Mouse (Mus musculus) activated CD4-positive, CD25-positive, alpha-beta regulatory T cell, adult 4 months (primary cell): ENCODE measurements around the gene Tprg. TPM values are rescaled to one million over a fixed set of nuclear protein-coding genes. Genes with fewer than 3 reads are reported as not detected.

Source experiments
- ATAC-seq: one replicate; pipeline ENCODE4 v1.8.0; 2017
- polyA plus RNA-seq, 2 experiments: library from polyadenylated mRNA; unstranded; fragments of 100-300 nt; shearing (Covaris generic); gene quantifications; one replicate each; pipeline ENCODE4 v1.2.1; 2017

The Tprg gene
- polyA plus RNA-seq, 2 experiments from 2014 or later = not detected

GRCm38 (mm10) chr16:25425376-25425775, 138.8 kb downstream of the Tprg start:
- no peak for ATAC-seq

DNA sequence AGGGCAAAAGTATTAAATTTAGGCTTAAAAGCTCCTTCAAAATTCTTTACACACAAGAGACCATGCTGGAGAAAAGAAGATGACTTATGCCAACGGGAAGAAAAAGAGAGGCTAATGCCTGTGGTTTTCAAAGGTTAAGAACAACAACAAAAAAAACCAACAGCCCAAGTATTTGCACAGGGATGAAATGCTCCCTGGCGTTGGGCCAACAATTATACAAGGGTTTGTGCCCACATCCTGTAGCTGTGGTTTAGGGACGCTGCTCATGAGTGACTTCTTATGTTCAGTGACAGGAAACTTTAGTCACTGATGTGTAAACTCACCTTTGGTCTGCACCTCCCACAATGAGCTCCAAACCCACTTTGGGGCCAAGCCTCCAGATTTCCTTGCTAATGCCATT, 139.6 kb downstream of the Tprg start:
- ATAC-seq = peak; percentile 94

GRCm38 (mm10) chr16:25440039-25440438, 153.4 kb downstream of the Tprg start:
- ATAC-seq = no peak

- ATAC-seq = no peak
These were observed 159.0 kb downstream of the Tprg start for GRCm38 (mm10) chr16:25445580-25445979.

GRCm38 (mm10) chr16:25451511-25451910, 164.9 kb downstream of the Tprg start:
- no peak for ATAC-seq

GRCm38 (mm10) chr16:25464732-25465131, 178.1 kb downstream of the Tprg start:
- no peak for ATAC-seq

DNA sequence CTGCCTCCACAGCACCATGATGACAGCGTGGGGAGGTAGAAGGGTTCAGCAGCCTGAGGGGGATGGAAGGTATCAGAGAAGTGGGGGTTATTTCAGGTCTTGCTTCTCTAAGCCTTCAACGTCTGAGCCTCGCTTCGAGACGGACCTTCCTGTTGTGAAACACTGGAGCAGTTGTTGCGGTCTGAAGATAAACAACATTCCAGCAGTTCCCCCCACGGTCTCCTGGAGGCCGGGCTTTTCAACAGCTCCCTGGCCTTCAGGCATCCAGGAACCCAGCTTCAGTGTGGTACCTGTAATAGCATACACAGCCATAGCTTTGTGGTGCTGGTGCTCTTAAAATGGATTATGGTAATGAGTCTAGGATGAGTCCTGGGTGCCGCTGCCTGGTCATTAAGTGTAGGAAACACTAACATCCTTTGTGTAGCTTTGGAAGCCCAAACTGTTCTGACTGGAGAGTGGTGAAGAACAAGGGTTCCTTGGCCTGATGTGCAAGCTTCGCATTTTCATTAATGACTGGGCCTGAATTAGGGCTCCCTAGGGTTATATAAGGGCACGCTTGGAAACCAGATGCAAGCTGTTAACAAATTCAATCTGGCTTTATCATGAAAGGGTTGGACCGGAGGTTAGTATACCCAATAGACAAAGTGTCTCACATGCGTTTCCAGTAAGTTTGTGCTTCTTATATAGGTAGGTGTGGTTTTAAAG, 179.0 kb downstream of the Tprg start:
- ATAC-seq = no peak

- no peak for ATAC-seq
These were observed 181.4 kb downstream of the Tprg start for GRCm38 (mm10) chr16:25468040-25468439.

DNA sequence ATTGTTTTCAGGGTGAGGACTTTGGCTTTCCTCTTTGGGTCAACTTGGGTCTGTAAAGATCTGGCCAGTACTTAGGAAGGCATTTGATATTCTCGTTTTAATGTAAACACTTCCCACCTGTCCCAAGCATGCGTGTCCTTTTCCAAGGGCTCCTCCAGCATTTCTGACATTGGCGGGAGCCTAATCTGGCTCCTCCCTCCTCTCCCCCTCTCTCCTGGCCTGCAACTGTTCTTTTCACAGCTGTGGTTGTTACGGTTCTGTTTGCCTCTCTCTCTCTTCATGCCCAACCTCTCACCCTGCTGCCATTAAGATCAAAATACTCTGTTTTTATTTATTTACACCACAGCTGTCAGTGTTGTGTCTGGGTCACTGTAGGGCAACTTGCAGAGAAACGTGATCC, 182.0 kb downstream of the Tprg start:
- no peak for ATAC-seq
